Mouse (Mus musculus) small intestine, adult 2 months (tissue): ENCODE data around the gene Cd300c. TPM values are rescaled to one million over a fixed set of nuclear protein-coding genes. Genes with fewer than 3 reads are reported as not detected.
"Not testable (repeated sequence)": the region's sequence is repeated elsewhere in the genome, so short reads cannot be mapped to it uniquely, and the experiment has no call there.

ENCODE experiments used
- H3K27ac ChIP-seq: fragments of 200-500 bp; 2 replicates; pipeline ENCODE4 v1.5.1; 2012; ENCODE audit warnings: low read depth, low read length, control low read depth, inconsistent platforms; ENCODE audit not compliant: insufficient read depth
- H3K27me3 ChIP-seq: fragments of 200-500 bp; 2 replicates; pipeline ENCODE4 v1.6.1; 2012; ENCODE audit warnings: mild to moderate bottlenecking, moderate library complexity, low read length, inconsistent platforms; ENCODE audit not compliant: control insufficient read depth, insufficient read depth
- H3K36me3 ChIP-seq: fragments of 200-500 bp; 2 replicates; pipeline ENCODE4 v1.6.1; 2012; ENCODE audit warnings: mild to moderate bottlenecking, low read length, control low read depth, inconsistent platforms; ENCODE audit not compliant: control insufficient read depth, insufficient read depth
- H3K4me1 ChIP-seq: fragments of 200-500 bp; 2 replicates; pipeline ENCODE4 v1.6.1; 2012; ENCODE audit warnings: low read length, inconsistent platforms, mixed read lengths; ENCODE audit not compliant: control insufficient read depth, insufficient read depth, insufficient read length
- H3K4me3 ChIP-seq: fragments of 200-500 bp; 2 replicates; pipeline ENCODE4 v1.5.1; 2012; ENCODE audit warnings: low read depth, mild to moderate bottlenecking, control low read depth, inconsistent platforms, low read length, moderate library complexity
- CTCF ChIP-seq: fragments of 200-500 bp; IDR thresholded peaks from 2 replicates; pipeline ENCODE4 v1.5.1; 2012; ENCODE audit warnings: low read depth, mild to moderate bottlenecking, control low read depth, inconsistent platforms, low read length, moderate library complexity, mixed read lengths; ENCODE audit not compliant: insufficient replicate concordance, insufficient read length; ENCODE audit errors: extremely low read depth
- POLR2A ChIP-seq: fragments of 200-500 bp; IDR thresholded peaks from 2 replicates; pipeline ENCODE4 v1.6.1; 2012; ENCODE audit warnings: low read depth, mild to moderate bottlenecking, control low read depth, inconsistent platforms, low read length, moderate library complexity
- WGBS: fragments of 180-500 bp; shearing (Covaris S2); methylation state at CpG from one replicate; pipeline ENCODE4 v1.1.7; 2018; 5-methylcytosine and 5-hydroxymethylcytosine counted together
- polyA plus RNA-seq: library from polyadenylated mRNA; depleted of rRNA; stranded (reverse); fragments of >200 nt; gene quantifications from 2 replicates; pipeline ENCODE4 v1.2.3, GENCODE M21; 2012; rRNA removed

Cd300c gene
- polyA plus RNA-seq = 0.37 TPM in 1 of 2 replicates, not detected in the other

- H3K36me3 ChIP-seq = no peaks in the 10 kb centered on the region
- 75% methylated on average over 9 of the region's 9 CpGs for WGBS
- no peak within 1 kb of the TSS for H3K4me3 ChIP-seq
- no peak within 1 kb of the TSS for H3K27ac ChIP-seq
- H3K4me1 ChIP-seq = no peaks in the 10 kb centered on the region
- TF ChIP-seq POLR2A (no peak), CTCF (no peak)
- no peaks in the 10 kb centered on the region for H3K27me3 ChIP-seq
Observed at GRCm38 (mm10) chr11:114968752-114969207, at the start of gene Cd300c. TSS of gene Cd300c (minus strand) at chr11:114969157.

GRCm38 (mm10) chr11:115016093-115016492, 47.1 kb upstream of the Cd300c start, which contains the start of gene Cd300ld2:
TSS of gene Cd300ld2 (minus strand) at chr11:115016193.
- not testable (repeated sequence) for H3K4me3 ChIP-seq, H3K27me3 ChIP-seq, H3K36me3 ChIP-seq, H3K27ac ChIP-seq, H3K4me1 ChIP-seq
- WGBS = no CpG with 5 or more reads among the region's 7 CpGs

- Histone ChIP-seq H3K4me1 (no peaks in the 10 kb centered on the region), H3K4me3 (no peak overlapping the region), H3K36me3 (no peaks in the 10 kb centered on the region), H3K27me3 (no peaks in the 10 kb centered on the region), H3K27ac (peak overlapping the region; percentile 25; the same call in 1 of the 2 replicates)
- TF ChIP-seq POLR2A (no peak), CTCF (no peak)
- WGBS = 67% methylated on average over 5 of the region's 5 CpGs
Observed at GRCm38 (mm10) chr11:115004070-115004469, 35.1 kb upstream of the Cd300c start.

- TF ChIP-seq POLR2A = no peak
- no peak for TF ChIP-seq CTCF
- WGBS = 73% methylated on average over 7 of the region's 7 CpGs
- Histone ChIP-seq H3K27ac (peak within 1 kb of the TSS; percentile 59; the same call in 1 of the 2 replicates), H3K4me3 (peak within 1 kb of the TSS; percentile 28; the same call in 1 of the 2 replicates), H3K36me3 (no peaks in the 10 kb centered on the region), H3K4me1 (no peaks in the 10 kb centered on the region), H3K27me3 (no peaks in the 10 kb centered on the region)
Observed at GRCm38 (mm10) chr11:115001474-115002040, 32.6 kb upstream of the Cd300c start, which contains the start of gene Cd300c2. TSS of gene Cd300c2 (minus strand) at chr11:115001880.

- TF ChIP-seq CTCF = no peak
- TF ChIP-seq POLR2A = no peak
- WGBS = 70% methylated on average over 4 of the region's 4 CpGs
- no peak within 1 kb of the TSS for H3K4me3 ChIP-seq
- H3K4me1 ChIP-seq = no peaks in the 10 kb centered on the region
- H3K27ac ChIP-seq = no peak within 1 kb of the TSS; the same call in 1 of the 2 replicates
- H3K36me3 ChIP-seq = no peaks in the 10 kb centered on the region
- H3K27me3 ChIP-seq = no peaks in the 10 kb centered on the region
Observed at GRCm38 (mm10) chr11:114989793-114990192, 20.8 kb upstream of the Cd300c start, which contains the start of gene Cd300ld. TSS of gene Cd300ld (minus strand) at chr11:114989922.

- Histone ChIP-seq H3K36me3 (no peaks in the 10 kb centered on the region), H3K4me1 (no peaks in the 10 kb centered on the region), H3K27me3 (no peaks in the 10 kb centered on the region), H3K4me3 (no peak overlapping the region), H3K27ac (no peak overlapping the region)
- no peak for TF ChIP-seq POLR2A
- TF ChIP-seq CTCF = no peak
- 49% methylated on average over 4 of the region's 4 CpGs for WGBS
Observed at GRCm38 (mm10) chr11:114981866-114982265, 12.9 kb upstream of the Cd300c start.

- H3K27me3 ChIP-seq = no peaks in the 10 kb centered on the region
- H3K27ac ChIP-seq = no peak overlapping the region
- 75% methylated on average over 10 of the region's 10 CpGs for WGBS
- no peak overlapping the region for H3K4me3 ChIP-seq
- TF ChIP-seq POLR2A = no peak
- H3K36me3 ChIP-seq = no peaks in the 10 kb centered on the region
- H3K4me1 ChIP-seq = no peaks in the 10 kb centered on the region
Observed at GRCm38 (mm10) chr11:114972726-114973125, 3.8 kb upstream of the Cd300c start.

- Histone ChIP-seq H3K4me1 (no peaks in the 10 kb centered on the region), H3K36me3 (no peaks in the 10 kb centered on the region), H3K4me3 (no peak overlapping the region), H3K27ac (no peak overlapping the region), H3K27me3 (no peaks in the 10 kb centered on the region)
- 26% methylated on average over 3 of the region's 3 CpGs for WGBS
- TF ChIP-seq CTCF (no peak), POLR2A (no peak)
Observed at GRCm38 (mm10) chr11:114965182-114965828, 3.7 kb downstream of the Cd300c start.
